Mouse (Mus musculus): Measurements from ENCODE around the gene C1qb. TPM values are rescaled to one million over a fixed set of nuclear protein-coding genes. Genes with fewer than 3 reads are reported as not detected.
A peak's percentile ranks its signal among the peaks of the same experiment; 100 is the strongest.

C1qb gene
- 67.7 and 71.4 TPM in 2 replicates for polyA plus RNA-seq (2015; fragmentation: Nextera tagmentation; extraction: Ambion mirVana)

- no peaks in the 10 kb centered on the region for H3K27me3 ChIP-seq (replicated peaks; ENCODE audit: control insufficient read depth, insufficient read depth, low read length)
- 75% methylated on average over 7 of the region's 7 CpGs for WGBS
- H3K27ac ChIP-seq (ENCODE audit: low read depth, low read length): no peak within 1 kb of the TSS
- TF ChIP-seq CTCF (IDR thresholded peaks at IDR 0.05; ENCODE audit: low read depth): no peak
- H3K9me3 ChIP-seq (ENCODE audit: control insufficient read depth): no peaks in the 10 kb centered on the region
- no peaks in the 10 kb centered on the region for H3K36me3 ChIP-seq (ENCODE audit: control insufficient read depth, insufficient read depth)
- H3K9ac ChIP-seq (ENCODE audit: low read depth, low read length): no peak within 1 kb of the TSS
- no peak within 1 kb of the TSS for H3K4me3 ChIP-seq (ENCODE audit: low read depth, low read length)
- H3K4me1 ChIP-seq (replicated peaks; ENCODE audit: control insufficient read depth, insufficient read depth, low read length): no peaks in the 10 kb centered on the region
- H3K4me2 ChIP-seq (replicated peaks; ENCODE audit: low read depth): no peak within 1 kb of the TSS
- ATAC-seq: no peak
These were observed at the start of gene C1qb for GRCm38 (mm10) chr4:136886101-136886500. TSS of gene C1qb (minus strand) at chr4:136886187.

- no peak overlapping the region for H3K4me3 ChIP-seq (ENCODE audit: low read depth, low read length)
- TF ChIP-seq CTCF (IDR thresholded peaks at IDR 0.05; ENCODE audit: low read depth): no peak
- no peaks in the 10 kb centered on the region for H3K9me3 ChIP-seq (ENCODE audit: control insufficient read depth)
- H3K36me3 ChIP-seq (ENCODE audit: control insufficient read depth, insufficient read depth): no peaks in the 10 kb centered on the region
- no peak overlapping the region for H3K27ac ChIP-seq (ENCODE audit: low read depth, low read length)
- no peak for ATAC-seq
- H3K27me3 ChIP-seq (replicated peaks; ENCODE audit: control insufficient read depth, insufficient read depth, low read length): no peaks in the 10 kb centered on the region
- H3K4me2 ChIP-seq (replicated peaks; ENCODE audit: low read depth): no peak overlapping the region
- WGBS: 49% methylated on average over 18 of the region's 18 CpGs
- H3K4me1 ChIP-seq (replicated peaks; ENCODE audit: control insufficient read depth, insufficient read depth, low read length): no peaks in the 10 kb centered on the region
- no peak overlapping the region for H3K9ac ChIP-seq (ENCODE audit: low read depth, low read length)
These were observed 49.0 kb upstream of the C1qb start for GRCm38 (mm10) chr4:136934746-136935613.

- Histone ChIP-seq H3K9me3 (ENCODE audit: control insufficient read depth) (no peaks in the 10 kb centered on the region), H3K4me3 (ENCODE audit: low read depth, low read length) (no peak overlapping the region), H3K4me1 (replicated peaks; ENCODE audit: control insufficient read depth, insufficient read depth, low read length) (no peaks in the 10 kb centered on the region), H3K4me2 (replicated peaks; ENCODE audit: low read depth) (no peak overlapping the region), H3K27me3 (replicated peaks; ENCODE audit: control insufficient read depth, insufficient read depth, low read length) (peaks cover 4% of the 10 kb centered on the region; the same call in 1 of the 2 replicates), H3K27ac (ENCODE audit: low read depth, low read length) (no peak overlapping the region), H3K36me3 (ENCODE audit: control insufficient read depth, insufficient read depth) (no peaks in the 10 kb centered on the region), H3K9ac (ENCODE audit: low read depth, low read length) (no peak overlapping the region)
- WGBS: 78% methylated on average over 8 of the region's 8 CpGs
- TF ChIP-seq CTCF (IDR thresholded peaks at IDR 0.05; ENCODE audit: low read depth): no peak
- ATAC-seq: no peak
These were observed 44.5 kb upstream of the C1qb start for GRCm38 (mm10) chr4:136930474-136930873.

GRCm38 (mm10) chr4:136928928-136929327 is 42.9 kb upstream of the C1qb start:
- H3K9ac ChIP-seq (ENCODE audit: low read depth, low read length): no peak overlapping the region
- WGBS: 12% methylated on average over 5 of the region's 5 CpGs
- peaks cover 12% of the 10 kb centered on the region; the same call in 1 of the 2 replicates for H3K27me3 ChIP-seq (replicated peaks; ENCODE audit: control insufficient read depth, insufficient read depth, low read length)
- no peaks in the 10 kb centered on the region for H3K4me1 ChIP-seq (replicated peaks; ENCODE audit: control insufficient read depth, insufficient read depth, low read length)
- no peak for ATAC-seq
- no peak overlapping the region for H3K4me3 ChIP-seq (ENCODE audit: low read depth, low read length)
- TF ChIP-seq CTCF (IDR thresholded peaks at IDR 0.05; ENCODE audit: low read depth): peak; percentile 73
- no peak overlapping the region for H3K4me2 ChIP-seq (replicated peaks; ENCODE audit: low read depth)
- no peak overlapping the region for H3K27ac ChIP-seq (ENCODE audit: low read depth, low read length)
- no peaks in the 10 kb centered on the region for H3K9me3 ChIP-seq (ENCODE audit: control insufficient read depth)
- no peaks in the 10 kb centered on the region for H3K36me3 ChIP-seq (ENCODE audit: control insufficient read depth, insufficient read depth)

- no peak for TF ChIP-seq CTCF (IDR thresholded peaks at IDR 0.05; ENCODE audit: low read depth)
- Histone ChIP-seq H3K4me3 (ENCODE audit: low read depth, low read length) (no peak overlapping the region), H3K4me1 (replicated peaks; ENCODE audit: control insufficient read depth, insufficient read depth, low read length) (no peaks in the 10 kb centered on the region), H3K27ac (ENCODE audit: low read depth, low read length) (no peak overlapping the region), H3K9me3 (ENCODE audit: control insufficient read depth) (no peaks in the 10 kb centered on the region), H3K4me2 (replicated peaks; ENCODE audit: low read depth) (no peak overlapping the region), H3K27me3 (replicated peaks; ENCODE audit: control insufficient read depth, insufficient read depth, low read length) (peaks cover 12% of the 10 kb centered on the region; the same call in 1 of the 2 replicates), H3K36me3 (ENCODE audit: control insufficient read depth, insufficient read depth) (no peaks in the 10 kb centered on the region), H3K9ac (ENCODE audit: low read depth, low read length) (no peak overlapping the region)
- no peak for ATAC-seq
- WGBS: 27% methylated on average over 15 of the region's 15 CpGs
These were observed 39.8 kb upstream of the C1qb start for GRCm38 (mm10) chr4:136925804-136926203.

- Histone ChIP-seq H3K27me3 (replicated peaks; ENCODE audit: control insufficient read depth, insufficient read depth, low read length) (peaks cover 12% of the 10 kb centered on the region; the same call in 1 of the 2 replicates), H3K9me3 (ENCODE audit: control insufficient read depth) (no peaks in the 10 kb centered on the region), H3K9ac (ENCODE audit: low read depth, low read length) (no peak overlapping the region), H3K4me1 (replicated peaks; ENCODE audit: control insufficient read depth, insufficient read depth, low read length) (no peaks in the 10 kb centered on the region), H3K4me3 (ENCODE audit: low read depth, low read length) (no peak overlapping the region), H3K36me3 (ENCODE audit: control insufficient read depth, insufficient read depth) (no peaks in the 10 kb centered on the region), H3K27ac (ENCODE audit: low read depth, low read length) (no peak overlapping the region), H3K4me2 (replicated peaks; ENCODE audit: low read depth) (no peak overlapping the region)
- WGBS: 5% methylated on average over 6 of the region's 6 CpGs
- 0 out of 2 replicates have a peak, but pooled peaks have one; percentile 4 for TF ChIP-seq CTCF (IDR thresholded peaks at IDR 0.05; ENCODE audit: low read depth)
- no peak for ATAC-seq
These were observed 38.5 kb upstream of the C1qb start for GRCm38 (mm10) chr4:136924529-136924928.

All from intestine, postnatal 0 days (tissue).